ENCODE assay signal across 15 mouse cellular contexts in genomic region chr8:61279030-61279429, GRCm38 (mm10).
"Had no signal": no experiment of that assay in that cellular context is flagged by ENCODE, and none has a peak within 500 bp of the region (broad histone marks: within the 10 kb centered on the region; RNA-seq: fewer than 3 reads in every experiment).

No protein-coding gene starts in this region.

- H3K36me3 ChIP-seq: neural tube, embryonic 13.5 days; neural tube, embryonic 15.5 days; stomach, embryonic 15.5 days had no signal

- H3K4me2 ChIP-seq: neural tube, embryonic 13.5 days; neural tube, embryonic 15.5 days; stomach, embryonic 15.5 days had no signal

- H3K9me3 ChIP-seq: neural tube, embryonic 13.5 days; neural tube, embryonic 15.5 days; stomach, embryonic 15.5 days had no signal

- H3K4me3 ChIP-seq: neural tube, embryonic 13.5 days; neural tube, embryonic 15.5 days; stomach, embryonic 15.5 days had no signal

- H3K27ac ChIP-seq: neural tube, embryonic 13.5 days; neural tube, embryonic 15.5 days; stomach, embryonic 15.5 days; stomach, postnatal 0 days had no signal

- DNase-seq: right cerebral cortex, adult 18-20 months; right cerebral cortex, postnatal 14 days; right cerebral cortex, postnatal 25 days; right cerebral cortex, postnatal 4 days; spleen, adult 18-20 months; thymus, adult 18-20 months; thymus, adult 2 months; thymus, postnatal 14 days; thymus, postnatal 25 days; thymus, postnatal 36 days; thymus, postnatal 4 days had no signal

- H3K27me3 ChIP-seq: neural tube, embryonic 13.5 days; neural tube, embryonic 15.5 days; stomach, embryonic 15.5 days had no signal

- H3K9ac ChIP-seq: neural tube, embryonic 13.5 days; neural tube, embryonic 15.5 days; stomach, embryonic 15.5 days had no signal
